Mouse (Mus musculus) ES-Bruce4 (cell line): ENCODE data around the gene Acin1.

Source experiments
- CTCF ChIP-seq: IDR thresholded peaks from one replicate; pipeline ENCODE4 v1.8.1; 2011; ENCODE audit warnings: low read depth, low read length
- EP300 ChIP-seq: IDR thresholded peaks from 2 replicates; pipeline ENCODE4 v1.6.1; 2011; ENCODE audit warnings: low read depth, low read length; ENCODE audit not compliant: insufficient read depth
- POLR2A ChIP-seq: IDR thresholded peaks from one replicate; pipeline ENCODE4 v1.8.1; 2011; ENCODE audit warnings: low read length; ENCODE audit not compliant: insufficient read depth

DNA sequence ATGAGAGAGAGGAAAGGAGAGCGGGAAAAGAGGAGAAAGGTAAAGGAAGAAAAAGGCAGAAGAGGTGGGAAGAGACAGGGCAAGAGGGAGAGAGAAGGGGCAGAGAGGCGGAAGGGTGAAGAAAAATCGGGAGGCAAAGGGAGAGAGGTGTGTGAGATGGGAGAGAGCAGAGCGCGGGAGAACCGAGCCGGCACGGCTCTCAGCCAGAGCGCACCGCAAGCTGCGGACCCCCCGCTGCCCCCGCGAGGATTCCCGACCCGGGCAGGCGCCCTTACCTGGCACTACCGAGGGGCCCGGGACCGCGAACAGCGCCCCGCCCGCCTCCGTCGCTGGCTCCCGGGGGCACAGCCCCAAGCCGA, 45.8 kb downstream of the Acin1 start, which contains the start of gene Gm17606:
- TF ChIP-seq POLR2A, result no peak
- TF ChIP-seq CTCF, result no peak
- TF ChIP-seq EP300, result no peak
